Mouse (Mus musculus): ENCODE measurements at regions not wholly inside any gene's neighbourhood (a gene's known extent, or its start where the extent isn't known, plus 50 kb on each side); places are given as distances from the start of the nearest gene placed in this dataset.

DNA sequence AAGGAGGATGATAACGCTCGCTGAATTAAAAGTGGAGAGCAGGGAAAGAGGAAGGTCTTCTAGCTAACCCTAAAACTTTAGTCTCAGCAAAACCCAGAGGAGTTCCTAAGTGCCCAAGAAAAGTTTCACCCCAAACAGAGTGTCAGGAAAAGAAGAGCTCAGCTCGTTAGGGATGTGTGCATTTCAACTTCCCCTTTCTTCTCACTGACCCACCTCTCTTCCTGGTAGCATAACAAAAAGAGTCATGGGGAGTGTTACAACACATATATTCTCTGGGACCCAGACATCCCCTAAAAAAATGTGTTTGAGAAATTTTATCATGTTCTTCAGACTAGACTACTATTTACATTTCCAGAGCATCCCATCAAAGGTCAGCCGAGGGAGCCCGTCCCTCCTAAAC lies 432.6 kb downstream of the Mctp2 start:
- no peak for DNase-seq

- DNase-seq: no peak
Measured at GRCm38 (mm10) chr7:71872912-71873311, 433.5 kb downstream of the Mctp2 start.

DNA sequence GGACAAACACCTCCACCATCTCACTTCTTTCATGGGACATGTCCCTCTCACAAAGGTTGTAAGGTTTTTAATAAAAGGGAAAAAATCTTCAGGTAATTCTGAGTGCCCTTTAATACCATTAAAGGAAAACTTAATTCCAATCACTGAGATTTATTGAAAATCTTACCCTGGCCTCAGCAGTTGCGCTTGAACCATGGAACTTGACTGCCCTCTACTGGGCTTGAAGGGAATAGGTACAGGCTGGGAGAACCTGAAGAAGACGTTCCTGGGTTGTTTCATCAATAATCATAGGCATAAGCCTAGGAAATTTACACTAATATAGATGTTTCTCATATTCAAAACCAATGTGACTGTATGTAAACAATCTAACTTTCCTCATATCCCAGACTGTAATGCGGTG lies 439.3 kb downstream of the Mctp2 start:
- DNase-seq: peak; percentile 74 to 78

- peak; percentile 4 to 11 for DNase-seq
Measured at GRCm38 (mm10) chr7:71865371-71866166, 440.8 kb downstream of the Mctp2 start.

DNA sequence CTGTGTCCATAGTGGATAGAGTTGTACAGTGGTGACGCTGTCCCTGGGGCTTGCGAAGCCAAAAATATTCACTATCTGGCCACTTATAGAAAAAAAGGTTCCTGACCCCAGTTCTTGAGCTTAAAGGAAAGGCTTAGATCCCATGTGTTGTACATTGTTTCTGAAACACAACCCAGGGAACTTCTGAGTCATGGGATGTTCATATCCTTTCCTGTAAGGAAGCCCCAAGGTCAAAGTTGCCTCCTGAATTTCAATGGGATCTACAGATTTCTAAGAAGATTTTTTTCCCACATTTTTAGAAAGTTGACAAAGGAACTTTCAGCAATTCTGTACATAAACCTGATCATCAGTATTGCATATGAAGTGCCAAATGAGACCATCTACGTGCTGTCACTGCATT lies 453.5 kb downstream of the Mctp2 start:
- DNase-seq: no peak

DNA sequence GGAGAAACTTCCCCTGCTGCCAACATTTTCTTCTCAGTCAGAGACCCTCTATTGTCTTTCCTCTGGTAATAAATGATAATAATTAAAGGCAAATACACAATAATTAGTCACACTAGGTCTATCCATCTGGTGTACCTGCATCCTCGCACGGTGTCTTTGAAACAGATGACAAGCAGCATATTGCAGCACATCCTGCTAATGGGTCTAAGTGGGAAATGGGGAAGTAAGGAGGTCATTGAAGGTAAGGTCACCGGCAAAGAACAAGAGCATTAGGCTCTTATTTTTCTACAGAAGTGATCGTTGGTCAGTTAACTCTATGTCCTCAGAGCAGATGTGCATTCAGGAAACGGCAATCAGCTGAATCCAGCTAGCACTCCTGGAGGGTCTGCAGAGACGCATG lies 457.2 kb downstream of the Mctp2 start:
- DNase-seq: no peak

- DNase-seq: no peak
Measured at GRCm38 (mm10) chr7:71837845-71838244, 468.6 kb downstream of the Mctp2 start.

GRCm38 (mm10) chr7:71831790-71832525 lies 474.4 kb downstream of the Mctp2 start:
- no peak for DNase-seq

GRCm38 (mm10) chr7:71829567-71829966 lies 476.8 kb downstream of the Mctp2 start:
- DNase-seq: no peak

- no peak for DNase-seq
Measured at GRCm38 (mm10) chr7:71816138-71816537, 464.9 kb upstream of the Gm10295 start.

DNA sequence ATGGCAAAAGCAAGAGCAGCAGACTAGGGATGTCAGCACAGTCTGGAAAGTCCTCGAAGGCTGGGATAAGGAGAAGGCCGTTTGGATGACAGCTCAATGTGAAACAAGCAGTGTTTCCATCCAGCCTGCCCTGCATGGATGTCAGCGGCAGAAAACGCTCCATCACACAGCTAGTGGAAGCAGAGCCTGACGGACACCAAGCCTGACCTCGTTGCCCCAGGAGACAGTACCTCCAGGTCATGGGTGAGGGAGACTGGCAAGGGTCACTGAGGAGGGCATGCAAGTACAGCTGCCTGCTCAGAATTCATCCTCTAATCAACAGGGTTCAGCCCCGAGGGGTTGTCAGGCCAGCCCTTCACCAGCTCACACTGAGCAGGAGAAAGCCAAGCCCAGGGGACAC lies 442.9 kb upstream of the Gm10295 start:
- DNase-seq: peak; percentile 4 to 12

- no peak for DNase-seq
Measured at GRCm38 (mm10) chr7:71788401-71788800, 437.1 kb upstream of the Gm10295 start.

DNA sequence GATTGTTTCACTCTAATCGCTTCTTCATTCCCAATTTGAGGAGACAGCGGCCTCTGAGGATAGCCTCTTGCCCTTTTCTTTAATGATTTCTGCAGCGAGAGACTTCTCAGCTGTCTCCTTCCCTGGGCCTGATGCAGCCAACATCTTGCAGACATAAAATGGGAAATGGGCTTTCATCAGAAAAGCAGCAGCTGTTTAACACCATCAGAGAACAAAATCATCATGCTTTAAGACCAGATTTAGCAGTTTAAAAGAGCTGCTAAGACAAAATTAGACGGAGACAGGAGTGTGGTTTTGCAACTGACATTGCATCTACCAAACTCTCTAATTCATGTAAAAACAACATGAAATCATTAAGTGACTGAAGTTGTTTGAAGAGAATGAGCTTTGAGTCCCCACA lies 431.2 kb upstream of the Gm10295 start:
- DNase-seq: no peak

GRCm38 (mm10) chr7:71749886-71750285 lies 398.6 kb upstream of the Gm10295 start:
- DNase-seq: no peak

- DNase-seq: no peak
Measured at GRCm38 (mm10) chr7:71746118-71746897, 395.0 kb upstream of the Gm10295 start.

- DNase-seq: peak; percentile 54
Measured at GRCm38 (mm10) chr7:71728509-71728908, 377.2 kb upstream of the Gm10295 start.

DNA sequence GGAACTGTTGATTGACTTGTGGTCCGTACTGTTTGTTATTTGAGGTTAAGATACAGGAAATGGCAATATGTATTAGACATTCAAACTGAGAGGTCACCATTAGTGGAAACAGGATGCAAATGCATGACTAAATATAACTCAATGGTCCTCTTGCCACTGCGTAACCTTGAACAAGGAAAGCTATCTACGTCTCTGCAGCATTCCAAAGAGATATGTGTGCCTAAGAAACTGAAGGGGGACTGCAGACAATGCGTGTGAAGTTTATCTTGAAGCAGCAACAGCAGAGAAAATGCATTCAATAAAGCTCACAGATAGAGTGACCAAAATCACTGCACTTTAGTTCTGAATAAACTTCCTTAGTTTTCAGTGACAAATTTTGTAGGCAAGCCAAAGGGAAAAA lies 356.9 kb upstream of the Gm10295 start:
- no peak for DNase-seq

- DNase-seq: no peak
Measured at GRCm38 (mm10) chr7:71706201-71706600, 354.9 kb upstream of the Gm10295 start.

DNA sequence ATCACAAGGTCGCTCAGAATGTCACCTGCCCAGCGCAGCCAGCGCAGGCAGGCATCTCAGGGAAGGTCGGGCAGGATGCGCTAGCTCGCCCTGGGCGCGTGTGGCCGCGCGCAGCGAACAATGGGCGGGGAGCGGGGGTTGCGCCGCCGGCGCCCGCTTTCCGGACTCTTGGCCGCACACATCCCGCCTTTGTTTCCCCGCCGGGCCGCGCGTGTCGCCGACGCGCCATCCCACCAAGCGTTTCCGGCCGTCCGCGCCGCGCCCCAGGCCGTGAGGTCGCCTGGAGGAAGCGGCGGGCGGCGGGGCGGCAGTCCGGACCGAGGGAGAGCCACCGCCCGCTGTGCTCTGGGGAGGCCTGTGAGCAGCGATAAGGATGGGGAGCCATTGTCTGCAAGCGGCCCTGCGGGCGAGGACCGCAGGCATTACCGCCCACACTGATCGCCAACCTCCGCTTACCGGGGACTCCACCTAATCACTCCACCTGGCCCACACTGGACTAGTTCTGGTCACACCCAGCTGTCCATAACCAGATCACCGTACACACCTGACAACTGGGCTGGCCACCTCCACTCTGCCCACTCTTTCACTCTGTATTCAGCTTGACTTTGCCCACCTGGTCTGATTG lies 354.3 kb upstream of the Gm10295 start:
- peak; percentile 67 to 74 for DNase-seq

DNA sequence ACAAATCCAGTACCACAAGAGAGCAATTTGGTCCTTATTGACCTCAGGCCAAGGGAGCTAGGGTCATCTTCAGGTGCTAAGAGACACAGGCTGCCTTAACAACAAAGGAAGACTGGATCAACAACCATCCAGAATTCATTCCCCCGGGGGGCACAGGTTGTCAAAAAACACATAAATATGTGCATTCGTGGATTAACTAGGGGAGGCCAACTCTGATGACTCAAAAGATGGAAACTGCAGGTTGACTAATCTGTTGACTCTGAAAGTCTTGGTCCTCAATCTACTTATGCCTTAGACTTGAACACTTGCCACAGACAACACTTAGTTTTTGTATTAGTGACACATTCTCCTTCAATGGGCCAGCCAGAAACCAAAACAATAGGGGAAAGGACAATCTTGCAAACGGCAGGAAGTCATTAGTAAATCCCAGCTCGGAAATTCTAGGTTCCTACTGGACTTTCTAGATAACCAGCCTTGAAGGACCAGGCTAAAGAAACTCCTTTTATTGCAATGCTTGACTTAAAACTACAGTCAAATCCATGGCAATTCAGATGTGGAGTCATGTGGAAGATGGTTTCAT lies 353.5 kb upstream of the Gm10295 start:
- peak in 1 of 2 experiments; percentile 7 for DNase-seq

Data from cerebellum, postnatal 10 days (tissue).